Comparison of ENCODE assay signal across 18 mouse cellular contexts in genomic region chr2:30207886-30208285, GRCm38 (mm10). TPM values are rescaled to one million over a fixed set of nuclear protein-coding genes. Genes with fewer than 3 reads are reported as not detected.
A peak's percentile ranks its signal among the peaks of the same experiment; 100 is the strongest.
DNase-seq lines count a peak whose midpoint lies in the region; ATAC-seq and TF ChIP-seq lines count a peak whose summit lies in the region.
"Had no signal": no experiment of that assay in that cellular context is flagged by ENCODE, and none has a peak within 500 bp of the region (broad histone marks: within the 10 kb centered on the region; RNA-seq: fewer than 3 reads in every experiment).

No protein-coding gene starts in this region.

- H3K27me3 ChIP-seq in liver, adult 2 months (ENCODE audit: control insufficient read depth, insufficient read depth, low read length), result no peaks in the 10 kb centered on the region
- no peaks in the 10 kb centered on the region; the same call in 1 of the 2 replicates for H3K27me3 ChIP-seq in liver, embryonic 12.5 days (replicated peaks)
- H3K27me3 ChIP-seq: embryonic facial prominence, embryonic 12.5 days; forebrain, embryonic 13.5 days; forebrain, embryonic 15.5 days had no signal

- peak overlapping the region; percentile 93; the same call in 1 of the 2 replicates for H3K9ac ChIP-seq in liver, adult 2 months (ENCODE audit: low read depth, low read length)
- no peak overlapping the region for H3K9ac ChIP-seq in liver, embryonic 12.5 days
- H3K9ac ChIP-seq: embryonic facial prominence, embryonic 12.5 days; forebrain, embryonic 13.5 days; forebrain, embryonic 15.5 days; forebrain, postnatal 0 days had no signal

- H3K4me2 ChIP-seq in liver, embryonic 12.5 days, result no peak overlapping the region
- H3K4me2 ChIP-seq: embryonic facial prominence, embryonic 12.5 days; forebrain, embryonic 13.5 days; forebrain, embryonic 15.5 days had no signal

- H3K36me3 ChIP-seq in liver, adult 2 months (ENCODE audit: control insufficient read depth, insufficient read depth, low read length), result no peaks in the 10 kb centered on the region
- no peaks in the 10 kb centered on the region for H3K36me3 ChIP-seq in liver, embryonic 12.5 days
- H3K36me3 ChIP-seq: embryonic facial prominence, embryonic 10.5 days; embryonic facial prominence, embryonic 12.5 days; forebrain, embryonic 15.5 days had no signal

- peak overlapping the region; percentile 91 for H3K27ac ChIP-seq in liver, adult 2 months (replicated peaks; ENCODE audit: insufficient read depth, low read depth, low read length)
- H3K27ac ChIP-seq in liver, embryonic 12.5 days, result no peak overlapping the region
- H3K27ac ChIP-seq: embryonic facial prominence, embryonic 10.5 days; embryonic facial prominence, embryonic 12.5 days; forebrain, embryonic 13.5 days; forebrain, embryonic 15.5 days had no signal

- no peaks in the 10 kb centered on the region for H3K9me3 ChIP-seq in liver, embryonic 12.5 days (replicated peaks)
- H3K9me3 ChIP-seq: embryonic facial prominence, embryonic 10.5 days; embryonic facial prominence, embryonic 12.5 days; forebrain, embryonic 13.5 days; forebrain, embryonic 15.5 days had no signal

- no peak overlapping the region for H3K4me3 ChIP-seq in liver, adult 2 months (ENCODE audit: insufficient read depth, low read depth, low read length)
- H3K4me3 ChIP-seq in liver, embryonic 12.5 days, result no peak overlapping the region
- H3K4me3 ChIP-seq: embryonic facial prominence, embryonic 10.5 days; embryonic facial prominence, embryonic 12.5 days; forebrain, embryonic 13.5 days; forebrain, embryonic 15.5 days had no signal

- peaks cover 1% of the 10 kb centered on the region; the same call in 1 of the 2 replicates for H3K79me2 ChIP-seq in liver, adult 2 months (ENCODE audit: control insufficient read depth, insufficient read depth, low read length)

- 65% methylated on average over 5 of the region's 5 CpGs for WGBS in liver, adult 2 months
- WGBS in liver, embryonic 12.5 days (ENCODE audit: insufficient replicate concordance), result 67% methylated on average over 5 of the region's 5 CpGs

- no peak for ATAC-seq in liver, embryonic 12.5 days
- ATAC-seq: forebrain, embryonic 13.5 days; forebrain, embryonic 15.5 days; forebrain, postnatal 0 days had no signal

- TF ChIP-seq POLR2A in liver, adult 2 months (IDR thresholded peaks at IDR 0.05; ENCODE audit: extremely low read depth, insufficient read depth, low read length), result no peak

- DNase-seq in heart, adult 11 months, result peak; percentile 87
- DNase-seq in heart, adult 9 months (ENCODE audit: low spot score in 2 of 2), result no peak
- DNase-seq in liver, adult 2 months (ENCODE audit: extremely low read depth, low read depth, low spot score), result peak; percentile 61
- DNase-seq in thymus, postnatal 36 days, result no peak
- DNase-seq: adrenal gland, adult 8-10 months; adrenal gland, postnatal 14 days; cerebellum, adult 11-12 months; cerebellum, adult 2 months; cerebellum, adult 9-10 months; cerebellum, postnatal 10 days; cerebellum, postnatal 25 days; forebrain, postnatal 0 days had no signal

- peaks cover 41% of the 10 kb centered on the region for H3K4me1 ChIP-seq in liver, adult 2 months (ENCODE audit: control insufficient read depth, insufficient read depth, low read length)
- H3K4me1 ChIP-seq in liver, embryonic 12.5 days, result peaks cover 31% of the 10 kb centered on the region

- TF ChIP-seq CTCF in liver, adult 2 months (IDR thresholded peaks at IDR 0.05; ENCODE audit: low read depth, low read length), result no peak

RNA-seq across cellular contexts. Expression of gene Kyat1, which starts 2.2 kb away (rescaled TPM):
- 169 and 184 TPM in 2 replicates for total RNA-seq in liver, adult 2 months (2014; rRNA removed)
- polyA plus RNA-seq in liver, adult 2 months (2012; rRNA removed), result 267 and 378 TPM in 2 replicates
- 11.3 and 11.4 TPM in 2 replicates for polyA plus RNA-seq in liver, embryonic 12.5 days (2016; fragmentation: Nextera tagmentation; extraction: Ambion mirVana)

RNA-seq across cellular contexts. Expression of gene Spout1, which starts 29.6 kb away (rescaled TPM):
- total RNA-seq in liver, adult 2 months (2014; rRNA removed), result 12.9 and 13.1 TPM in 2 replicates
- 14.0 and 14.9 TPM in 2 replicates for polyA plus RNA-seq in liver, adult 2 months (2012; rRNA removed)
- 54.4 and 55.1 TPM in 2 replicates for polyA plus RNA-seq in liver, embryonic 12.5 days (2016; fragmentation: Nextera tagmentation; extraction: Ambion mirVana)

RNA-seq across cellular contexts. Expression of gene Lrrc8a, which starts 29.6 kb away (rescaled TPM):
- total RNA-seq in liver, adult 2 months (2014; rRNA removed), result 8.5 and 14.0 TPM in 2 replicates
- 22.6 and 24.1 TPM in 2 replicates for polyA plus RNA-seq in liver, adult 2 months (2012; rRNA removed)
- 12.8 and 13.9 TPM in 2 replicates for polyA plus RNA-seq in liver, embryonic 12.5 days (2016; fragmentation: Nextera tagmentation; extraction: Ambion mirVana)

RNA-seq across cellular contexts. Expression of gene Gm28035, which starts 32.5 kb away (rescaled TPM):
- total RNA-seq in liver, adult 2 months (2014; rRNA removed), result 4.2 and 5.1 TPM in 2 replicates
- 5.9 and 8.6 TPM in 2 replicates for polyA plus RNA-seq in liver, adult 2 months (2012; rRNA removed)
- polyA plus RNA-seq in liver, embryonic 12.5 days (2016; fragmentation: Nextera tagmentation; extraction: Ambion mirVana), result 0.11 and 0.12 TPM in 2 replicates
- total RNA-seq: MEL had no signal

RNA-seq across cellular contexts. Expression of gene Endog, which starts 36.6 kb away (rescaled TPM):
- 78.7 and 101 TPM in 2 replicates for total RNA-seq in liver, adult 2 months (2014; rRNA removed)
- 122 and 132 TPM in 2 replicates for polyA plus RNA-seq in liver, adult 2 months (2012; rRNA removed)
- 23.0 and 23.3 TPM in 2 replicates for polyA plus RNA-seq in liver, embryonic 12.5 days (2016; fragmentation: Nextera tagmentation; extraction: Ambion mirVana)

Comparison
In these comparisons a context has a peak if more than half of its experiments do, and no peak if none do; other contexts are left out.
1. DNase-seq: peak in heart, adult 11 months (single experiment) and liver, adult 2 months (single experiment); none in heart, adult 9 months (0 of 2) and thymus, postnatal 36 days (0 of 2).
2. RNA of gene Kyat1, which starts 2.2 kb away (polyA plus RNA-seq): 267 to 378 TPM in liver, adult 2 months; 11.3 to 11.4 TPM in liver, embryonic 12.5 days; every median in the first group is over 10 times any median in the second.